Mouse (Mus musculus): ENCODE data around the gene Gm20518.

DNA sequence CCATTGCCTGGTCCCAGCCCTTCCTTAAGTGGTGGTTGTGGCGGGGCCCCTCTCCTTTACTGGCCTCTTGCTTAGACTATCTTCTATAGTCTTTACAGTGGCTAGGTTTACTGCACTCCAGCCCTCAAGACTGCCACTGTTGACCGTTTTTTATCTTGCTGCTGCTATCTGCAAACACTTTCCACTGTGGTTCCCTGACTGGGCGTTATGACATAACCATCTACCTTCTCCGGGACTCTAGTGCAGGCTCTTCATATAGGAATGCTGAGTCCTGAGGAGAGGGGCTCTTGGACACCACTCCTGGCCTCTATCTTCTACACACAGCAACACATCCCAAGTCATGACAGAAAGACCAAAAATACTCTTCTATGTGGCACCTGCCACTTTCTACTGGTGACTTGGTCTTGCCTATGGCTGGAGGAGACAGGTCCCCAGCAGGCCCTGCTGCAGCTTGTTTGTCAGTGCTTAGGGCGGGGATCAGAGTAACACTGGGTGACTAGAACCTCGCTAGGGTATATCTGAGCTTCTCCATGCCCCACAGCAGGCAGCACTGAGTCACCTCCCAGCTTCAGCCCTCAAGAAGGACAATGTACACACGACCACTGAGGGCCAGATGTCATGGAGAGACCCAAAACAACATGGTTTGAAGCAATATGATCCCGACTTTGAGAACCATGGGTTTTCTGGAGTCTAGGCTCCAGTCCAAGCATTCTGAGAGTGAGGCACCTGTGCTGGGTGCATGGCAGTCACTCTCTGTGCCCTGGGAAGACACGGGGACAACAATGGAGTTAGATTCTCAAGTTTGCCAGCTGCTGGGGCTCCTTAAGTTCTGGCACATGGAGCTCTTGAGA is 42.3 kb upstream of the Gm20518 start:
- TF ChIP-seq CTCF (IDR thresholded peaks at IDR 0.05; ENCODE audit: low read depth) (no peak), EP300 (optimal IDR thresholded peaks at IDR 0.05) (no peak)
